Mouse (Mus musculus) kidney, embryonic 15.5 days (tissue): ENCODE results near the gene Cs. TPM values are rescaled to one million over a fixed set of nuclear protein-coding genes. Genes with fewer than 3 reads are reported as not detected.

ENCODE experiments used
- ATAC-seq: fragments of 200-750 bp; cut with Nextera tagmentation; replicated peaks from 2 replicates; pipeline ENCODE4 v1.8.0; 2017; ENCODE audit warnings: moderate TSS enrichment; ENCODE audit not compliant: low FRiP score
- H3K27ac ChIP-seq: fragments of 300-500 bp; sonication (generic); 2 replicates; pipeline ENCODE4 v1.5.1; 2015; ENCODE audit warnings: mild to moderate bottlenecking, inconsistent platforms
- H3K27me3 ChIP-seq: fragments of 300-500 bp; sonication (generic); 2 replicates; pipeline ENCODE4 v1.6.1; 2015; ENCODE audit warnings: inconsistent platforms
- H3K36me3 ChIP-seq: fragments of 300-500 bp; sonication (generic); 2 replicates; pipeline ENCODE4 v1.6.1; 2015; ENCODE audit warnings: inconsistent platforms
- H3K4me1 ChIP-seq: fragments of 300-500 bp; sonication (generic); 2 replicates; pipeline ENCODE4 v1.6.1; 2015; ENCODE audit warnings: inconsistent platforms
- H3K4me2 ChIP-seq: fragments of 300-500 bp; sonication (generic); 2 replicates; pipeline ENCODE4 v1.6.1; 2015; ENCODE audit warnings: moderate library complexity, mild to moderate bottlenecking, inconsistent platforms
- H3K4me3 ChIP-seq: fragments of 300-500 bp; sonication (generic); replicated peaks from 2 replicates; pipeline ENCODE4 v1.5.1; 2015; ENCODE audit warnings: mild to moderate bottlenecking, inconsistent platforms
- H3K9ac ChIP-seq: fragments of 300-500 bp; sonication (generic); 2 replicates; pipeline ENCODE4 v1.6.1; 2015; ENCODE audit warnings: mild to moderate bottlenecking, inconsistent platforms
- H3K9me3 ChIP-seq: fragments of 300-500 bp; sonication (generic); replicated peaks from 2 replicates; pipeline ENCODE4 v1.6.1; 2016; ENCODE audit warnings: inconsistent platforms
- WGBS: fragments of 180-500 bp; shearing (Covaris S2); methylation state at CpG from one replicate; pipeline ENCODE4 v1.1.7; 2015; ENCODE audit warnings: mixed read lengths; 5-methylcytosine and 5-hydroxymethylcytosine counted together
- polyA plus RNA-seq: library from polyadenylated mRNA; unstranded; fragments of >200 nt; fragmentation: Nextera tagmentation; extraction: Ambion mirVana; gene quantifications from 2 replicates; pipeline ENCODE4 v1.2.1, GENCODE M21; 2015

Cs gene
- polyA plus RNA-seq, 1 experiment from 2014 or later: 214 TPM

GRCm38 (mm10) chr10:128336597-128336996 is 937 bp upstream of the Cs start:
- no peak for ATAC-seq
- Histone ChIP-seq H3K4me3 (peak overlapping the region; percentile 72), H3K27ac (peak overlapping the region; percentile 96), H3K9me3 (no peaks in the 10 kb centered on the region), H3K27me3 (no peaks in the 10 kb centered on the region), H3K4me2 (peak overlapping the region; percentile 65), H3K9ac (no peak overlapping the region), H3K36me3 (peaks cover 11% of the 10 kb centered on the region), H3K4me1 (peaks cover 35% of the 10 kb centered on the region)
- 82% methylated on average over 3 of the region's 3 CpGs for WGBS

- WGBS: 15% methylated on average over 5 of the region's 5 CpGs
- Histone ChIP-seq H3K4me1 (peaks cover 37% of the 10 kb centered on the region), H3K4me3 (peak overlapping the region; percentile 72), H3K36me3 (peaks cover 11% of the 10 kb centered on the region), H3K4me2 (peak overlapping the region; percentile 77), H3K9me3 (no peaks in the 10 kb centered on the region), H3K9ac (peak overlapping the region; percentile 66), H3K27ac (peak overlapping the region; percentile 96), H3K27me3 (no peaks in the 10 kb centered on the region)
- ATAC-seq: no peak
Measured at GRCm38 (mm10) chr10:128338415-128338814, 881 bp downstream of the Cs start.

- peaks cover 11% of the 10 kb centered on the region for H3K36me3 ChIP-seq
- H3K4me1 ChIP-seq: peaks cover 42% of the 10 kb centered on the region
- no peaks in the 10 kb centered on the region for H3K9me3 ChIP-seq
- no peak overlapping the region for H3K27ac ChIP-seq
- ATAC-seq: no peak
- H3K27me3 ChIP-seq: no peaks in the 10 kb centered on the region
- H3K4me2 ChIP-seq: peak overlapping the region; percentile 77
- 60% methylated on average over 2 of the region's 2 CpGs for WGBS
- peak overlapping the region; percentile 72 for H3K4me3 ChIP-seq
- peak overlapping the region; percentile 66; the same call in 1 of the 2 replicates for H3K9ac ChIP-seq
Measured at GRCm38 (mm10) chr10:128338948-128339347, 1.4 kb downstream of the Cs start.

GRCm38 (mm10) chr10:128340257-128340656 is 2.7 kb downstream of the Cs start:
- no peaks in the 10 kb centered on the region for H3K9me3 ChIP-seq
- 79% methylated on average over 2 of the region's 2 CpGs for WGBS
- H3K27me3 ChIP-seq: no peaks in the 10 kb centered on the region
- no peak overlapping the region for H3K4me3 ChIP-seq
- no peak overlapping the region for H3K9ac ChIP-seq
- peaks cover 11% of the 10 kb centered on the region for H3K36me3 ChIP-seq
- H3K27ac ChIP-seq: no peak overlapping the region
- H3K4me1 ChIP-seq: peaks cover 52% of the 10 kb centered on the region
- ATAC-seq: no peak
- H3K4me2 ChIP-seq: no peak overlapping the region

- Histone ChIP-seq H3K4me3 (no peak overlapping the region), H3K36me3 (peaks cover 14% of the 10 kb centered on the region), H3K4me2 (no peak overlapping the region), H3K27ac (no peak overlapping the region), H3K9me3 (no peaks in the 10 kb centered on the region), H3K27me3 (no peaks in the 10 kb centered on the region), H3K9ac (no peak overlapping the region), H3K4me1 (peaks cover 35% of the 10 kb centered on the region)
- WGBS: 92% methylated on average over 1 of the region's 1 CpGs
- ATAC-seq: no peak
Measured at GRCm38 (mm10) chr10:128343436-128343835, 5.9 kb downstream of the Cs start.

GRCm38 (mm10) chr10:128344568-128345275 is 7.2 kb downstream of the Cs start:
- no peak overlapping the region for H3K4me3 ChIP-seq
- peak; percentile 49; the same call in 1 of the 2 replicates for ATAC-seq
- no peaks in the 10 kb centered on the region for H3K9me3 ChIP-seq
- H3K27ac ChIP-seq: peak overlapping the region; percentile 83
- peaks cover 15% of the 10 kb centered on the region for H3K36me3 ChIP-seq
- 33% methylated on average over 7 of the region's 7 CpGs for WGBS
- no peak overlapping the region for H3K9ac ChIP-seq
- peaks cover 23% of the 10 kb centered on the region for H3K4me1 ChIP-seq
- peak overlapping the region; percentile 14 for H3K4me2 ChIP-seq
- H3K27me3 ChIP-seq: no peaks in the 10 kb centered on the region

- Histone ChIP-seq H3K9ac (no peak overlapping the region), H3K4me3 (no peak overlapping the region), H3K27me3 (no peaks in the 10 kb centered on the region), H3K4me1 (peaks cover 16% of the 10 kb centered on the region), H3K36me3 (peaks cover 37% of the 10 kb centered on the region), H3K4me2 (no peak overlapping the region), H3K27ac (no peak overlapping the region), H3K9me3 (no peaks in the 10 kb centered on the region)
- ATAC-seq: no peak
- WGBS: 86% methylated on average over 8 of the region's 8 CpGs
Measured at GRCm38 (mm10) chr10:128347541-128347940, 10.0 kb downstream of the Cs start.

- WGBS: 51% methylated on average over 2 of the region's 2 CpGs
Measured at GRCm38 (mm10) chr10:128358796-128359195, 21.3 kb downstream of the Cs start.

GRCm38 (mm10) chr10:128359226-128359625 is 21.7 kb downstream of the Cs start:
- no peak overlapping the region for H3K9ac ChIP-seq
- H3K9me3 ChIP-seq: no peaks in the 10 kb centered on the region
- ATAC-seq: no peak
- H3K27me3 ChIP-seq: no peaks in the 10 kb centered on the region
- H3K4me3 ChIP-seq: no peak overlapping the region
- no peaks in the 10 kb centered on the region for H3K4me1 ChIP-seq
- WGBS: 89% methylated on average over 6 of the region's 6 CpGs
- H3K27ac ChIP-seq: no peak overlapping the region
- H3K4me2 ChIP-seq: no peak overlapping the region
- H3K36me3 ChIP-seq: peaks cover 97% of the 10 kb centered on the region

More at GRCm38 (mm10) chr10:128358796-128359195, 21.3 kb downstream of the Cs start:
- Histone ChIP-seq H3K4me3 (no peak overlapping the region), H3K27ac (no peak overlapping the region), H3K4me2 (no peak overlapping the region), H3K27me3 (no peaks in the 10 kb centered on the region), H3K9ac (no peak overlapping the region), H3K4me1 (no peaks in the 10 kb centered on the region), H3K9me3 (no peaks in the 10 kb centered on the region), H3K36me3 (peaks cover 98% of the 10 kb centered on the region)
- ATAC-seq: no peak

GRCm38 (mm10) chr10:128361836-128362235 is 24.3 kb downstream of the Cs start:
- no peak overlapping the region for H3K4me3 ChIP-seq
- H3K36me3 ChIP-seq: peaks cover 91% of the 10 kb centered on the region
- H3K27ac ChIP-seq: no peak overlapping the region
- no peaks in the 10 kb centered on the region for H3K27me3 ChIP-seq
- WGBS: 87% methylated on average over 6 of the region's 6 CpGs
- no peaks in the 10 kb centered on the region for H3K4me1 ChIP-seq
- no peaks in the 10 kb centered on the region for H3K9me3 ChIP-seq
- H3K9ac ChIP-seq: no peak overlapping the region
- no peak for ATAC-seq
- no peak overlapping the region for H3K4me2 ChIP-seq

- Histone ChIP-seq H3K9me3 (no peaks in the 10 kb centered on the region), H3K4me1 (peaks cover 2% of the 10 kb centered on the region), H3K27me3 (no peaks in the 10 kb centered on the region), H3K4me2 (no peak overlapping the region), H3K27ac (no peak overlapping the region), H3K36me3 (peaks cover 84% of the 10 kb centered on the region), H3K4me3 (no peak overlapping the region), H3K9ac (no peak overlapping the region)
- 49% methylated on average over 3 of the region's 3 CpGs for WGBS
- 0 out of 2 replicates have a peak, but pooled peaks have one; percentile 19 for ATAC-seq
Measured at GRCm38 (mm10) chr10:128362568-128362967, 25.0 kb downstream of the Cs start.

- WGBS: 20% methylated on average over 19 of the region's 19 CpGs
- ATAC-seq: no peak
- Histone ChIP-seq H3K4me2 (peak overlapping the region; percentile 88), H3K36me3 (peaks cover 30% of the 10 kb centered on the region), H3K9ac (peak overlapping the region; percentile 61), H3K27me3 (no peaks in the 10 kb centered on the region), H3K4me1 (peaks cover 18% of the 10 kb centered on the region), H3K9me3 (no peaks in the 10 kb centered on the region), H3K4me3 (peak overlapping the region; percentile 73), H3K27ac (peak overlapping the region; percentile 92)
Measured at GRCm38 (mm10) chr10:128367899-128368401, 30.4 kb downstream of the Cs start.
